Mouse (Mus musculus) megakaryocyte, embryonic 14.5 days (primary cell): Measurements from ENCODE around the gene Gemin5.

Experiments
- FLI1 ChIP-seq: IDR thresholded peaks from 2 replicates; pipeline ENCODE4 v1.6.1; 2012; ENCODE audit warnings: low read length, inconsistent platforms, mixed read lengths
- GATA1 ChIP-seq: IDR thresholded peaks from 3 replicates; pipeline ENCODE4 v1.6.1; 2012; ENCODE audit warnings: mixed read lengths, low read length, inconsistent platforms, borderline replicate concordance

- no peak for TF ChIP-seq GATA1
- TF ChIP-seq FLI1, result no peak
Observed at GRCm38 (mm10) chr11:58214391-58215048, 46.2 kb upstream of the Gemin5 start.
